Mouse (Mus musculus) induced T-regulatory cell, adult 2 months (primary cell): ENCODE data around the gene Lzic.

ENCODE experiments used
- DNase-seq: peaks from one replicate; pipeline ENCODE4 v3.0.0-alpha.2; 2012; ENCODE audit warnings: low read depth

Gene Lzic

DNA sequence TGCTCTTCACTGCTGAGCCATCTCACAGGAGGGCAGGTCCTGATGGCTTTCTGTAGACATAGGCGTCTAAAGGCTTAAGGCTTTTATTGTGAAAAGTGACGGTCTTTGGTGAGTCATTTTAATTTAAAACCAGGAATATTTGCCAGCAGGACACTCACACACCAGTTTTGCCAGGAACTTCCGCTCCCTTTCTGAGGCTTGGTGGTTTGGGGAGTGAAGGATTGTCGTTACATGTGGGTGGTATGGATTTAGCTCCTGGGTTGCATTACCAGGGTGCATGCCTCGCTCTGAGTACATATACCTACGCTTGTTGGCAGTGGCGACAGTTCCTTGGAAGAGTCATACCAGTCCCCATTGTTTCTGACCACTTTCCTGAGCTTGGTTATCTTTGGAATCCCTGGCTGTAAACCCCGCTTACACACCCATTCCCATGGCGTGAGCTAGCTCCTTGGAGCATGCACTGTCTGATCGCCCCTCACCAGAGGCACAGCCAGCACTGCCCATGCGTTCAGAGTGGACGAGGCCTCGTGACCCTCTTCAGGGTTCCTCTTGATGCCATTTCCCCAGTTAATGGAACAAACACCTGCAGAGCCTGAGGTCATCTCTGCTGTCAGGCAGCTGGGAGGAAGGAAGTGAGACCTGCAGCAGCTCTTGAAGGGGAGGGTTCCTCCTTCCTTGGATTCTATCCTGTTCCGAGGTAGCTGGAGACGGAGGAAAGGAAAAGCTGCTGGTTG lies 42.8 kb downstream of the Lzic start:
- DNase-seq, result no peak

DNA sequence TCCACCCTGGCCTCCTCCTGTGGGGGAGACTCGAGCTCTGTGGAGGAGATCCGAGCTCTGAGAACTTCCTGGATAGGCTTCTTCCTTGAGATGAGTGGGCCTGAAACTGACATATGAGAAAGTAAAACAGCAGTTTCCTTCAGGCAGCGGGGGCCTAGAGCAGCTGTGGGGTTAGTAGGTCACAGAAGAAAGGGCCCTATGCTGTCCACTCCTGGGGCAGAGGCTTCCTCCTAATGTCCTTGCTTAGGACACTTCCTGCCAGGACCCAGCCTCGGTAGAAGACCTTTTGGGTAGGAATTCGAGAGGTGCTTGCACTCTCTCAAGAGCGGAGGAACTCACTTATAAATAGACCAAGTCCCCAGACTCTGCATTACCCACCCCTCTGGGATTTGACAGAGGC lies 44.7 kb downstream of the Lzic start:
- DNase-seq, result no peak

DNA sequence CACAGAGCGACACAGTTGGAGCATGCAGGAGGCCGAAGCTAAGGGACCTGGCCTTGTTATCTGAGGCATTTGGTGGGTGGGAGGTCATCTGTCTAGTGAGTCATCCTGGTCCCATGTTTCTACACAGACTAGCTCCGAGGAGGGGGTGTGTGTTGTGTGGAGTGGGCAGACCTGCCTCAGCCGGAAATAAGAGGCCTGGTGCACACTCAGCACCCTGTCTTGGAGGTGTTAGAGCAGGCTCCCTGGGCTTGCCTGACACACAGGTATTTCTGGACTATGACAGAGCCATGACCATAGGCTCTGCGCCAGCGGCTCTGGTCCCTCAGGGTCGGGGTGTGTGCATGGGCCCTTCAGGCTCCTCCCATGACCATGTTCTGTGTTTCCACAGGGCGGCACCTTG lies 54.4 kb downstream of the Lzic start:
- no peak for DNase-seq

DNA sequence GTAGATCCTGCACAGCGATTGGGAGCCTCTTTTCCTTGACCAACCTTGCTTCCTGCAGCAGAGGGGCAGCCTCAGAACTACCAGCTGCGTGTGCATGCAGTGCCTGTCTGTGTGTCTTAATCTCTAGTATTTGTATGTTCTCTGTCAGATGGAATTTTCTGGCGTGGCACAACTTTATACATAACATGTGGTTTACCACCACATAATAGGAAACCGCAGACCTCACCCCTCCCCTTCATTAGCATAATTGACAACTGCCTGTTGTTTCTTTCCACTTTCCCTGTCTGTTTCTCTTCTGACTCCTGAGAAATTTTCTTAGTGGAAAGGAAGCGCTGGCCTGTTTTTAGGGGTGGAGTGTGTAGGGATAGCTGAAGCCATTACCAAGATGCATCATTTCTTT lies 56.9 kb downstream of the Lzic start:
- DNase-seq, result peak; percentile 78

DNA sequence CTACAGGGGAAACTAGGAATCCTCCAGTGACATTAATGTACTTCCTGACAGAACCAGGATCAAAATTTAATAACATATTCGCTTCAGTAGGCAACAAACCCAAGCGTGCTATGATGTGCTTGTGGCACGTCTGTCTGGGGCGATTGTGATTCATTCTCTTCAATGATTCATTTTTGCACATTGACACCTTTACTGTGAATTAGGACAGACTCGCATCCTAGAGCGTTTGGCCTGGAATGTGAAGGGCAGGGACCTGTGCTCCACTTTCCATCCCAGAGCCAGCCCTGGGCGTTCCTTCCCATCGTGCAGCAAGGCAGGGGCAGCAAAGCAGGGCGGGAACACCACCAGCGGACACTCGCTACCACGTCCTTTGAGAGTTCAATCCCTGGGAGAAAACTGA lies 57.4 kb downstream of the Lzic start:
- no peak for DNase-seq

DNA sequence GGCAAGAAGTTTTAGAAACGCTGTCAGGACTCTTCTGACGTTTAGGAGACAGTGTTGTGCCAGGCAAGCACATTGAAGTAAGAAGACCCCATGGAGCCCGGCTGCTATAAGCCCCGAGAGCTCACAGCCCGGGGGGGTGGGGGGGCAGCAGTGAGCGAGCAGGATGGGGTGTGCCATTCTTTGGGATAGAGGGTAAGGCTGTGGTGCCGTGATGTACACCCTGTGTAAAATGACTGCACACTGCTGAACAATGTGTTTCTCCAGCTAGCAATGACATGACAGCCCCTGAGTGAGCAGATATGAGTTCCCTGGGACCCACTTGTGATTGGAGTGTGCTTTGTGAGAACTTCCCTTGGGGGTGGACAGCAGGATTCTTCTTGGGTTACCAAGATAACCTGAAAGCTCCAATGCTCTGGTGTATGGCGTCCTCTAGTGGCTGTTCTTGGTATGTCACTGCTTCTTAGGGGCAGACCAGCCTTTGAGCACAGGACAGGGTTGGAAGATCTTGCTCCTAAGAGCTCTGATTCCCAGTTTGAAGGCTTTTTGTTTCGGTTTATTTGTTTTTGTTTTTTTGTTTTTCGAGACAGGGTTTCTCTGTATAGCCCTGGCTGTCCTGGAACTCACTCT lies 58.0 kb downstream of the Lzic start:
- DNase-seq, result peak; percentile 94

DNA sequence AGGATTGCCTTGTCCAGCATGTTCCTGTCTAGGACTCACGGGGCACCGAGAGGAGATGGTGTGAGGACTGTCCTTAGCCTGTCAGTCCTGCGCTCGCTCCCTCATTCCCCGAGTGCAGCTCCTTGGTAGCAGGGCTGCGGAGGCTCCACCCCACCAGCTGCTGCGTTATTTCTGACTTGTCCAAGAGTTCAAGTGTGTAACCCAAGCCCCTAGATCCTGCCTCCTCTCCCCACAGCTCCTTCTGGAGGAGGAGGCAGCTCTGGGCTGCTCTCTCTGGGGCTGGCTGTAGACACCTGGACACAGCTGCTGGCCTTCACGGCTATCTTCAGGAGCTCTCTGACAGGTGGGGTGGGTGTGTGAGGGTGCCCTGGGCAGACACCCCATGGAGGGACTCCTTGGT lies 59.9 kb downstream of the Lzic start:
- no peak for DNase-seq
